Mouse (Mus musculus): ENCODE results near the gene Ocrl. TPM values are rescaled to one million over a fixed set of nuclear protein-coding genes. Genes with fewer than 3 reads are reported as not detected.

Gene Ocrl
- polyA plus RNA-seq, 1 experiment from 2014 or later = 11.7 TPM

- WGBS = 74% methylated on average over 3 of the region's 3 CpGs
- no peak overlapping the region for H3K9ac ChIP-seq
- peaks cover 19% of the 10 kb centered on the region for H3K36me3 ChIP-seq
- ATAC-seq (ENCODE audit: extremely low read depth, insufficient number of reproducible peaks, low FRiP score, low TSS enrichment) = no peak
- H3K4me3 ChIP-seq = no peak overlapping the region
- H3K9me3 ChIP-seq = no peaks in the 10 kb centered on the region
- no peak overlapping the region for H3K4me2 ChIP-seq
- H3K27ac ChIP-seq (replicated peaks) = no peak overlapping the region
- no peaks in the 10 kb centered on the region for H3K27me3 ChIP-seq (replicated peaks)
- H3K4me1 ChIP-seq = no peaks in the 10 kb centered on the region
Measured at GRCm38 (mm10) chrX:47927981-47928380, 15.8 kb downstream of the Ocrl start.

- no peak for ATAC-seq (ENCODE audit: extremely low read depth, insufficient number of reproducible peaks, low FRiP score, low TSS enrichment)
- 57% methylated on average over 3 of the region's 3 CpGs for WGBS
Measured at GRCm38 (mm10) chrX:47930449-47930848, 18.3 kb downstream of the Ocrl start.

GRCm38 (mm10) chrX:47934352-47934751 is 22.2 kb downstream of the Ocrl start:
- Histone ChIP-seq H3K9me3 (no peaks in the 10 kb centered on the region), H3K4me2 (no peak overlapping the region), H3K9ac (no peak overlapping the region), H3K4me3 (no peak overlapping the region), H3K4me1 (peaks cover 4% of the 10 kb centered on the region; the same call in 1 of the 2 replicates), H3K27me3 (replicated peaks) (no peaks in the 10 kb centered on the region), H3K36me3 (peaks cover 38% of the 10 kb centered on the region), H3K27ac (replicated peaks) (no peak overlapping the region)
- ATAC-seq (ENCODE audit: extremely low read depth, insufficient number of reproducible peaks, low FRiP score, low TSS enrichment) = no peak
- 77% methylated on average over 11 of the region's 11 CpGs for WGBS

More at GRCm38 (mm10) chrX:47930449-47930848, 18.3 kb downstream of the Ocrl start:
- no peaks in the 10 kb centered on the region for H3K27me3 ChIP-seq (replicated peaks)
- no peaks in the 10 kb centered on the region for H3K9me3 ChIP-seq
- H3K4me3 ChIP-seq = no peak overlapping the region
- H3K4me1 ChIP-seq = no peaks in the 10 kb centered on the region
- H3K36me3 ChIP-seq = peaks cover 38% of the 10 kb centered on the region
- no peak overlapping the region for H3K4me2 ChIP-seq
- H3K27ac ChIP-seq (replicated peaks) = no peak overlapping the region
- H3K9ac ChIP-seq = no peak overlapping the region

GRCm38 (mm10) chrX:47936885-47937284 is 24.7 kb downstream of the Ocrl start:
- 65% methylated on average over 5 of the region's 5 CpGs for WGBS
- ATAC-seq (ENCODE audit: extremely low read depth, insufficient number of reproducible peaks, low FRiP score, low TSS enrichment) = no peak

GRCm38 (mm10) chrX:47937740-47938139 is 25.6 kb downstream of the Ocrl start:
- no peak overlapping the region for H3K4me2 ChIP-seq
- H3K9ac ChIP-seq = no peak overlapping the region
- no peaks in the 10 kb centered on the region for H3K27me3 ChIP-seq (replicated peaks)
- no peak overlapping the region for H3K4me3 ChIP-seq
- H3K9me3 ChIP-seq = no peaks in the 10 kb centered on the region
- peaks cover 4% of the 10 kb centered on the region; the same call in 1 of the 2 replicates for H3K4me1 ChIP-seq
- no peak for ATAC-seq (ENCODE audit: extremely low read depth, insufficient number of reproducible peaks, low FRiP score, low TSS enrichment)
- peaks cover 26% of the 10 kb centered on the region for H3K36me3 ChIP-seq
- no peak overlapping the region for H3K27ac ChIP-seq (replicated peaks)
- WGBS = 11% methylated on average over 2 of the region's 2 CpGs

More at GRCm38 (mm10) chrX:47936885-47937284, 24.7 kb downstream of the Ocrl start:
- Histone ChIP-seq H3K9ac (no peak overlapping the region), H3K4me2 (no peak overlapping the region), H3K4me3 (no peak overlapping the region), H3K9me3 (no peaks in the 10 kb centered on the region), H3K4me1 (peaks cover 4% of the 10 kb centered on the region; the same call in 1 of the 2 replicates), H3K36me3 (peaks cover 31% of the 10 kb centered on the region), H3K27me3 (replicated peaks) (no peaks in the 10 kb centered on the region), H3K27ac (replicated peaks) (no peak overlapping the region)

- Histone ChIP-seq H3K9me3 (no peaks in the 10 kb centered on the region), H3K27me3 (replicated peaks) (no peaks in the 10 kb centered on the region), H3K9ac (no peak overlapping the region), H3K4me3 (no peak overlapping the region), H3K36me3 (peaks cover 32% of the 10 kb centered on the region), H3K27ac (replicated peaks) (no peak overlapping the region), H3K4me1 (no peaks in the 10 kb centered on the region), H3K4me2 (no peak overlapping the region)
- ATAC-seq (ENCODE audit: extremely low read depth, insufficient number of reproducible peaks, low FRiP score, low TSS enrichment) = no peak
- 48% methylated on average over 3 of the region's 3 CpGs for WGBS
Measured at GRCm38 (mm10) chrX:47949729-47950128, 37.5 kb downstream of the Ocrl start.

- H3K4me3 ChIP-seq = no peak overlapping the region
- no peak overlapping the region for H3K4me2 ChIP-seq
- H3K9me3 ChIP-seq = no peaks in the 10 kb centered on the region
- no peaks in the 10 kb centered on the region for H3K27me3 ChIP-seq (replicated peaks)
- H3K9ac ChIP-seq = no peak overlapping the region
- no peaks in the 10 kb centered on the region for H3K4me1 ChIP-seq
- H3K27ac ChIP-seq (replicated peaks) = no peak overlapping the region
- ATAC-seq (ENCODE audit: extremely low read depth, insufficient number of reproducible peaks, low FRiP score, low TSS enrichment) = no peak
- 78% methylated on average over 3 of the region's 3 CpGs for WGBS
- H3K36me3 ChIP-seq = peaks cover 34% of the 10 kb centered on the region
Measured at GRCm38 (mm10) chrX:47962579-47962978, 50.4 kb downstream of the Ocrl start.

GRCm38 (mm10) chrX:47970371-47970770 is 58.2 kb downstream of the Ocrl start:
- H3K36me3 ChIP-seq = no peaks in the 10 kb centered on the region
- H3K4me1 ChIP-seq = no peaks in the 10 kb centered on the region
- no peak overlapping the region for H3K4me2 ChIP-seq
- H3K9me3 ChIP-seq = no peaks in the 10 kb centered on the region
- 72% methylated on average over 4 of the region's 4 CpGs for WGBS
- no peaks in the 10 kb centered on the region for H3K27me3 ChIP-seq (replicated peaks)
- H3K9ac ChIP-seq = no peak overlapping the region
- H3K4me3 ChIP-seq = no peak overlapping the region
- no peak overlapping the region for H3K27ac ChIP-seq (replicated peaks)
- no peak for ATAC-seq (ENCODE audit: extremely low read depth, insufficient number of reproducible peaks, low FRiP score, low TSS enrichment)

- 87% methylated on average over 3 of the region's 3 CpGs for WGBS
- H3K4me2 ChIP-seq = no peak overlapping the region
- no peak overlapping the region for H3K9ac ChIP-seq
- no peak overlapping the region for H3K27ac ChIP-seq (replicated peaks)
- no peaks in the 10 kb centered on the region for H3K27me3 ChIP-seq (replicated peaks)
- H3K9me3 ChIP-seq = no peaks in the 10 kb centered on the region
- H3K36me3 ChIP-seq = no peaks in the 10 kb centered on the region
- no peak for ATAC-seq (ENCODE audit: extremely low read depth, insufficient number of reproducible peaks, low FRiP score, low TSS enrichment)
- H3K4me1 ChIP-seq = no peaks in the 10 kb centered on the region
- H3K4me3 ChIP-seq = no peak overlapping the region
Measured at GRCm38 (mm10) chrX:47970864-47971263, 58.7 kb downstream of the Ocrl start.

- no peak overlapping the region for H3K27ac ChIP-seq (replicated peaks)
- H3K4me2 ChIP-seq = no peak overlapping the region
- no peaks in the 10 kb centered on the region for H3K9me3 ChIP-seq
- H3K36me3 ChIP-seq = no peaks in the 10 kb centered on the region
- H3K9ac ChIP-seq = no peak overlapping the region
- H3K27me3 ChIP-seq (replicated peaks) = no peaks in the 10 kb centered on the region
- WGBS = 69% methylated on average over 10 of the region's 10 CpGs
- H3K4me3 ChIP-seq = no peak overlapping the region
- no peaks in the 10 kb centered on the region for H3K4me1 ChIP-seq
- ATAC-seq (ENCODE audit: extremely low read depth, insufficient number of reproducible peaks, low FRiP score, low TSS enrichment) = no peak
Measured at GRCm38 (mm10) chrX:47971366-47972128, 59.4 kb downstream of the Ocrl start.

GRCm38 (mm10) chrX:47976551-47976950 is 64.4 kb downstream of the Ocrl start:
- H3K4me3 ChIP-seq = no peak overlapping the region
- no peaks in the 10 kb centered on the region for H3K36me3 ChIP-seq
- 56% methylated on average over 4 of the region's 4 CpGs for WGBS
- no peak overlapping the region for H3K4me2 ChIP-seq
- H3K27ac ChIP-seq (replicated peaks) = no peak overlapping the region
- H3K9me3 ChIP-seq = no peaks in the 10 kb centered on the region
- ATAC-seq (ENCODE audit: extremely low read depth, insufficient number of reproducible peaks, low FRiP score, low TSS enrichment) = no peak
- no peaks in the 10 kb centered on the region for H3K27me3 ChIP-seq (replicated peaks)
- no peaks in the 10 kb centered on the region for H3K4me1 ChIP-seq
- no peak overlapping the region for H3K9ac ChIP-seq

GRCm38 (mm10) chrX:47977078-47977477 is 64.9 kb downstream of the Ocrl start:
- Histone ChIP-seq H3K9ac (no peak overlapping the region), H3K36me3 (no peaks in the 10 kb centered on the region), H3K4me1 (no peaks in the 10 kb centered on the region), H3K9me3 (no peaks in the 10 kb centered on the region), H3K27ac (replicated peaks) (no peak overlapping the region), H3K27me3 (replicated peaks) (no peaks in the 10 kb centered on the region), H3K4me3 (no peak overlapping the region), H3K4me2 (no peak overlapping the region)
- no peak for ATAC-seq (ENCODE audit: extremely low read depth, insufficient number of reproducible peaks, low FRiP score, low TSS enrichment)
- 48% methylated on average over 5 of the region's 5 CpGs for WGBS
